Mouse (Mus musculus): ENCODE data around the gene 1520401A03Rik. TPM values are rescaled to one million over a fixed set of nuclear protein-coding genes. Genes with fewer than 3 reads are reported as not detected.

The 1520401A03Rik gene
- total RNA-seq, 2 experiments from 2014 or later: not detected

DNA sequence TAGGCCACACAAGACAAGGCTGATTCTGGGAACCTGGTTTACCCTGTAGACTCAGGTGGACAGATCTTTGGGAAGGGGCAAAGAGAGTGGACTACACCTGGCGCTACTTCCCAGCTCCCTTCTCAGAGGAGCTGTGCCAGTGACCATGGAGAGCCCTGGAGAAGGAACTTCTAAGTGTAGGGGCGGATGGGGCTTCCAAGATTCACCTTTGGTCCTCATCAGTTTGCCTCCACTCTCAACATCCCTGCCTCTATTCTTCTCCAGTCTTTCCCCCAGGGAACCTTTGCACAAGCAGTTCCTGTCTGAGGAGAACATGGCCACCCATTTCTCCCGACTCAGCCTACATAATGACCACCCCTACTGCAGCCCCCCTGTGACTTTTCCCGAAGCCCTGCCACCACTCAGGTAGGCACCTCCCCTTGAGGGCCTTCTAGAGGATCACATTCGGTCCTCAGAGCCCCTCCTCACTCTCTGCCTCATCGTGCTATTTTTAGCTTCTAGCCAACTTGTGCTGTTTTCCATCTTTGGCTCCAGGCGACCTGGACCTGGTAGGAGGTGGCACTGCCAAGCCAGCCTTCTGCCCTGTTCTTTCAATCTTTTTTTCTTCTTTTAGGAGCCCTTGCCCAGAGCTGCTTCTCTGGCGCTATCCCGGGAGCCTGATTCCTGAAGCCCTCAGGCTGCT, 48.2 kb downstream of the 1520401A03Rik start:
- intact Hi-C loops (cut with DNase I): no loop called here
- DNase-seq: no peak

DNA sequence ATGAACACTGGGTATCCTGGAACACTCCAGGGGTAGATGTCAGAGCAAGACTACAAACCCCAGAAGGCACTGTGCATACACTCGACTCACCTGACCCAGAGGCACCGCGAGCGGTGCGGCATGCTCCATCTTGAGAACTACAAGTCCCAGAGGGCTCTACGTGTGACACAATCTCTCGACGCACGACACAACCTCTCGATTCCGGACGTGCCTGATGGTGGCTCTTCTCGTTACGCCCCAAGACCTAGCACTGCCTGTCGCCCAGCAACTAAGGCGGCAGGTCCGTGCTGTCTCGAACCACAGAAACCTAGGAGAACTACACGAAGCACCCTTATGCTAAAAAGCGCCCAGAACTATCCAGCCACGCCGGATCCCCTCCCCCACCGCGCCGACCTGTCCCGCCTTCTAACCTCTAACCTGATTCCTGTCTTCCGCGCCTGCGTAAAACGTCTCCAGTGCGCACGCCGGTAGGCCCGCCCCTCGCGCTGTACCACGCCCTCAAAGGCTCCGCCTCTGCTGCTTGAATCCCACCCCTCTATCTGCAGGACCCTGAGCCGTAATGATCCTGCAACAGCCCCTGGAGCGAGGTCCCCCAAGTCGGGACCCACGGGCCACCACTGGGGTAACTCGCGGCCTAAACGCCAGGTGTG, 49.0 kb downstream of the 1520401A03Rik start, which contains the start of the genes Hcfc1r1 and Thoc6:
TSS of gene Hcfc1r1 (plus strand) at position 173 of the 650 bp plus-strand sequence.
TSS of gene Thoc6 (minus strand) at position 459 of the 650 bp plus-strand sequence.
- peak; percentile 87 to 91 for DNase-seq
- intact Hi-C loops (cut with DNase I): no loop called here

GRCm38 (mm10) chr17:23672761-23673160, 49.8 kb downstream of the 1520401A03Rik start:
- DNase-seq: no peak
- intact Hi-C loops (cut with DNase I): no loop called here

- DNase-seq: no peak
- intact Hi-C loops (cut with DNase I): no loop called here
Observed at GRCm38 (mm10) chr17:23671519-23671918, 51.1 kb downstream of the 1520401A03Rik start.

DNA sequence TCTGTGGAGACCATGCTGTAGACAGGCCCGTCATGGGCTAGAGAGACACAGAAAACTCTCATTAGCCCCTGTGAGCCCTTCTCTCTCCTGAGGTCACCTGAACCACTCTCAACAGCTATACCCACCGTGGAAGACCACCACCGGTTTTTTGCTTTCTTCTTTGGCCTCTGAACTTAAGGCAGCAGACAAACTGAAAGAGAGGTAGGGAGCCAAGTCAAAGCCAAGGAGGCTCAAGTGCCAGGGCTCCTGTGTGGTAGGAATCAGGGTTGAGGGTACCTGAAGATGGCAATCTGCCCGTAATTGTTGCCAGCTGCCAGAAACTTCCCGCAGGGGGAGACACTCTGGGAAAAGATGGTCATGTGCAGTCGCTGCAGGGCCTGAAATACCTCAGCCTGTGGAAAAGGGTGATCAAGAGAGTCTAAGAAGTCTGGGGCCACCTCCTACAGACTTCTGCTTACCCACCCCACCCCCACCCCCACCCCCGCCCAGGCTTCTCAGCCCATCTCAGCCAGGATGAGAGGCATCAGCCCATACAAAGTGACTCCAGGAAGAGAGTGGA, 52.0 kb downstream of the 1520401A03Rik start:
- intact Hi-C loops (cut with DNase I): no loop called here
- DNase-seq: no peak

DNA sequence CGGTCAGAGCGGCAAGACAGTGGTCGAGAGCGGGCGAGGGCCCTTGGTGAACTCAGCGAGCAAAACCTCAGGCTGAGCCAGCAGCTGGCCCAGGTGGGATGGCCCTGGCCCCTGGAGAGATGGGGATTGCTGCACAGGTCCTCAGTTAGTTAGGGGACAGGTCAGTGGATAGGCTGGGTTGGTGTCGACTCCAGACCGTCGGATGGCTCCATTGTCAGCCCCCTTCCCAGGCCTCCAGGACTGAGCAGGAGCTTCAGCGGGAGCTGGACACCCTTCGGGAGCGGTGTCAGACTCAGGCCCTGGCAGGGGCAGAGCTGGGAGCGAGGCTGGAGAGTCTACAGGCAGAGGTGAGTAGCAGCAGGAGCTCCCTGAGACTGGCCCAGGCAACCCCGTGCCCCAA, 57.1 kb downstream of the 1520401A03Rik start:
- intact Hi-C loops (cut with DNase I): no loop called here
- DNase-seq: no peak

DNA sequence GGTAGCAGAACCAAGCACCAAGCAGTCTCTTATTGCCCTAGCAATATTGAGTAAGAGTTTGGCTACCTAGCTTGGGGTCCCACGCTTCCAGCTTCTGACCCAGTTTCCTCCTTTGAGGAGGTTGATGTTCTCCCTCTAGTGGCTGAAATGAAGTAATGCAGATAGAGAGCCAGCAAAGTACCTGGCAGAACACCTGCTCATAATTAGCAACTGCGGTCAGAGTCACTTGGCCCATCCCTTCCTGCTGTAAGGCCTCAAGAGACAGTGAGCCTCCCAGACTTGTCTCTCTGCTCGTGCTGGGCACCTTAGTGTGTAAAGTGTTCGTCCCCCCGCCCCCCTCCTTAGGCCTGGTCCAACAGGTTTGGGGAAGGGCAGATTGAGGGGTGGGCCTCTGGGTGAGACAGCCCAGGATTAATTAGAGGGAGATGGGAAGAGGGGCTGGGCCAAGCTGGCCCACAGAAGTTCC, 58.0 kb downstream of the 1520401A03Rik start:
- intact Hi-C loops (cut with DNase I): no loop called here
- no peak for DNase-seq

- intact Hi-C loops (cut with DNase I): loop anchor here (2.0 kb wide), 1 partner anchor 45 kb away; no protein-coding TSS in a partner anchor
- DNase-seq: no peak
Observed at GRCm38 (mm10) chr17:23661526-23661925, 61.1 kb downstream of the 1520401A03Rik start.

- intact Hi-C loops (cut with DNase I): loop anchor here (2.0 kb wide), 1 partner anchor 46 kb away; no protein-coding TSS in a partner anchor
- no peak for DNase-seq
Observed at GRCm38 (mm10) chr17:23660876-23661200, 61.7 kb downstream of the 1520401A03Rik start.

GRCm38 (mm10) chr17:23660117-23660875, 62.3 kb downstream of the 1520401A03Rik start, which contains the start of gene Bicdl2:
TSS of gene Bicdl2 (plus strand) at chr17:23660506.
- intact Hi-C loops (cut with DNase I): loop anchor here (2.0 kb wide), 1 partner anchor 47 kb away; no protein-coding TSS in a partner anchor
- no peak for DNase-seq

- DNase-seq: no peak
- intact Hi-C loops (cut with DNase I): no loop called here
Observed at GRCm38 (mm10) chr17:23658450-23658849, 64.1 kb downstream of the 1520401A03Rik start.

Other genes starting within 250 kb of the 1520401A03Rik start
- gene Vmn2r117, start 243.1 kb downstream of the 1520401A03Rik start, total RNA-seq (2021): not detected
- gene Zfp213, start 158.5 kb downstream of the 1520401A03Rik start, total RNA-seq (2021): 1 to 10 TPM; 1.8 TPM
- gene Zfp13, start 123.3 kb downstream of the 1520401A03Rik start, total RNA-seq (2021): 1 to 10 TPM; 1.5 to 1.8 TPM
- gene Zscan10, start 121.9 kb downstream of the 1520401A03Rik start, total RNA-seq (2021): not detected
- gene Mmp25, start 77.5 kb downstream of the 1520401A03Rik start, total RNA-seq (2021): not detected
- gene Bicdl2, start 62.3 kb downstream of the 1520401A03Rik start, total RNA-seq (2021): not detected
- 100 to 1,000 TPM; 125 TPM for gene Hcfc1r1, start 49.2 kb downstream of the 1520401A03Rik start, total RNA-seq (2021)
- gene Thoc6, start 48.9 kb downstream of the 1520401A03Rik start, total RNA-seq (2021): 1 to 10 TPM; 7.6 to 9.2 TPM
- gene Tnfrsf12a, start 45.3 kb downstream of the 1520401A03Rik start, total RNA-seq (2021): 10 to 100 TPM; 38.1 to 49.0 TPM
- gene Cldn6, start 43.5 kb downstream of the 1520401A03Rik start, total RNA-seq (2021): not detected
- gene Cldn9, start 38.8 kb downstream of the 1520401A03Rik start, total RNA-seq (2021): not detected
- under 1 TPM; 0.52 to 0.64 TPM for gene Pkmyt1, start 3.6 kb upstream of the 1520401A03Rik start, total RNA-seq (2021)
- gene Paqr4, start 18.1 kb upstream of the 1520401A03Rik start, total RNA-seq (2021): 1 to 10 TPM; 3.6 to 4.0 TPM
- gene Kremen2, start 23.1 kb upstream of the 1520401A03Rik start, total RNA-seq (2021): not detected
- gene Flywch1, start 48.8 kb upstream of the 1520401A03Rik start, total RNA-seq (2021): 10 to 100 TPM; 34.3 to 38.0 TPM
- gene Flywch2, start 63.3 kb upstream of the 1520401A03Rik start, total RNA-seq (2021): under 1 TPM in 1 of 2 experiments, not detected in 1; 0.46 TPM
- gene Srrm2, start 67.7 kb upstream of the 1520401A03Rik start, total RNA-seq (2021): 100 to 1,000 TPM; 153 to 189 TPM
- 100 to 1,000 TPM; 270 to 297 TPM for gene Elob, start 106.4 kb upstream of the 1520401A03Rik start, total RNA-seq (2021)
- gene Prss33, start 113.3 kb upstream of the 1520401A03Rik start, total RNA-seq (2021): not detected
- gene Prss32, start 121.1 kb upstream of the 1520401A03Rik start, total RNA-seq (2021): not detected
- gene Prss41, start 121.4 kb upstream of the 1520401A03Rik start, total RNA-seq (2021): under 1 TPM in 1 of 2 experiments, not detected in 1; 0.37 TPM
- gene Prss21, start 145.3 kb upstream of the 1520401A03Rik start, total RNA-seq (2021): not detected
- not detected for gene Dcpp1, start 158.1 kb upstream of the 1520401A03Rik start, total RNA-seq (2021)
- gene Dcpp2, start 158.1 kb upstream of the 1520401A03Rik start, total RNA-seq (2021): not detected
- not detected for gene Dcpp3, start 194.7 kb upstream of the 1520401A03Rik start, total RNA-seq (2021)
- not detected for gene Sbp, start 218.9 kb upstream of the 1520401A03Rik start, total RNA-seq (2021)
- gene Sbpl, start 232.5 kb upstream of the 1520401A03Rik start, total RNA-seq (2021): not detected